Mouse (Mus musculus) small intestine, adult 2 months (tissue): ENCODE data around the gene Cyth3.

ENCODE experiments used
- CTCF ChIP-seq: fragments of 200-500 bp; IDR thresholded peaks from 2 replicates; pipeline ENCODE4 v1.5.1; 2012; ENCODE audit warnings: low read depth, mild to moderate bottlenecking, control low read depth, inconsistent platforms, low read length, moderate library complexity, mixed read lengths; ENCODE audit not compliant: insufficient replicate concordance, insufficient read length; ENCODE audit errors: extremely low read depth
- POLR2A ChIP-seq: fragments of 200-500 bp; IDR thresholded peaks from 2 replicates; pipeline ENCODE4 v1.6.1; 2012; ENCODE audit warnings: low read depth, mild to moderate bottlenecking, control low read depth, inconsistent platforms, low read length, moderate library complexity

DNA sequence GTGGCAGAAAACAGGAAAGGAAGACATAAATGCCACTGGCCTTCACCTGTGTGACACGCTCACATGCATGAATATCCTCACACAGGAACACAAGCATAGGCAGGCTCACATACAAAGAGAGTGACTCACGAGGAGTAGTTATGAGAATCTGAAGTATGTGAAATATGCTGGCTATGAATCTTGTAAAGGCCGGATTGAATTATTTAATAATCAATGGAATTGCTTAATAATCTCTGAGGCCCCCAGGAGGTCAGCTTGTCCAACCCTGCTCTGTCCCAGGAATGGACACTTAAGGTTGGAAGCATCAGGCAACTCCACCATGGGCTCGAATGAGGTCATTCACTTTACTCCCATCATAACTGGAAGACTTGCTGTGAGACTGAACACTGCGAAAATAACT, 37.3 kb upstream of the Cyth3 start:
- TF ChIP-seq POLR2A = no peak
- no peak for TF ChIP-seq CTCF
